Mouse (Mus musculus) liver, adult 2 months (tissue): ENCODE measurements around the gene Aldh3a1. TPM values are rescaled to one million over a fixed set of nuclear protein-coding genes. Genes with fewer than 3 reads are reported as not detected.

ENCODE experiments used
- DNase-seq: peaks from one replicate; pipeline ENCODE4 v3.0.0-alpha.2; 2011; ENCODE audit warnings: low read depth, low spot score; ENCODE audit errors: extremely low read depth
- H3K27ac ChIP-seq: fragments of 200-500 bp; replicated peaks from 2 replicates; pipeline ENCODE4 v1.5.1; 2012; ENCODE audit warnings: low read depth, mild to moderate bottlenecking, control low read depth, inconsistent platforms, low read length; ENCODE audit not compliant: insufficient read depth
- H3K27me3 ChIP-seq: fragments of 200-500 bp; 2 replicates; pipeline ENCODE4 v1.6.1; 2012; ENCODE audit warnings: mild to moderate bottlenecking, moderate library complexity, low read length, inconsistent platforms; ENCODE audit not compliant: control insufficient read depth, insufficient read depth
- H3K36me3 ChIP-seq: fragments of 200-500 bp; 2 replicates; pipeline ENCODE4 v1.6.1; 2012; ENCODE audit warnings: low read length, inconsistent platforms; ENCODE audit not compliant: control insufficient read depth, insufficient read depth
- H3K4me1 ChIP-seq: fragments of 200-500 bp; 2 replicates; pipeline ENCODE4 v1.6.1; 2011; ENCODE audit warnings: low read length; ENCODE audit not compliant: control insufficient read depth, insufficient read depth
- H3K4me3 ChIP-seq: fragments of 200-500 bp; 2 replicates; pipeline ENCODE4 v1.5.1; 2011; ENCODE audit warnings: low read depth, mild to moderate bottlenecking, control low read depth, low read length, moderate library complexity; ENCODE audit not compliant: insufficient read depth
- H3K79me2 ChIP-seq: fragments of 200-500 bp; 2 replicates; pipeline ENCODE4 v1.6.1; 2012; ENCODE audit warnings: inconsistent platforms, mild to moderate bottlenecking, low read length, moderate library complexity; ENCODE audit not compliant: control insufficient read depth, insufficient read depth
- H3K9ac ChIP-seq: fragments of 200-500 bp; 2 replicates; pipeline ENCODE4 v1.6.1; 2012; ENCODE audit warnings: low read depth, mild to moderate bottlenecking, control low read depth, inconsistent platforms, low read length
- CTCF ChIP-seq: fragments of 200-500 bp; IDR thresholded peaks from 2 replicates; pipeline ENCODE4 v1.5.1; 2011; ENCODE audit warnings: low read depth, low read length, control low read depth
- POLR2A ChIP-seq: fragments of 200-500 bp; IDR thresholded peaks from 2 replicates; pipeline ENCODE4 v1.6.1; 2011; ENCODE audit warnings: low read length, control low read depth; ENCODE audit not compliant: insufficient read depth; ENCODE audit errors: extremely low read depth
- WGBS: fragments of 180-500 bp; shearing (Covaris S2); methylation state at CpG from one replicate; pipeline ENCODE4 v1.1.7; 2018; 5-methylcytosine and 5-hydroxymethylcytosine counted together
- polyA plus RNA-seq: library from polyadenylated mRNA; depleted of rRNA; stranded (reverse); fragments of >200 nt; gene quantifications from 2 replicates; pipeline ENCODE4 v1.2.3, GENCODE M21; 2012
- total RNA-seq: library from RNA; depleted of rRNA; stranded (reverse); fragments of >200 nt; gene quantifications from 2 replicates; pipeline ENCODE4 v1.2.3, GENCODE M21; 2014

Aldh3a1 gene
- total and polyA plus RNA-seq, 2 experiments, result 0.05 TPM; not detected in 1

- Histone ChIP-seq H3K9ac (no peak overlapping the region), H3K36me3 (no peaks in the 10 kb centered on the region), H3K4me3 (no peak overlapping the region), H3K27ac (no peak overlapping the region), H3K27me3 (peaks cover 2% of the 10 kb centered on the region), H3K4me1 (peaks cover 2% of the 10 kb centered on the region; the same call in 1 of the 2 replicates), H3K79me2 (no peaks in the 10 kb centered on the region)
- no peak for DNase-seq
- 80% methylated on average over 6 of the region's 6 CpGs for WGBS
- TF ChIP-seq CTCF (no peak), POLR2A (no peak)
Measured at GRCm38 (mm10) chr11:61224234-61224744, 17.0 kb downstream of the Aldh3a1 start.

DNA sequence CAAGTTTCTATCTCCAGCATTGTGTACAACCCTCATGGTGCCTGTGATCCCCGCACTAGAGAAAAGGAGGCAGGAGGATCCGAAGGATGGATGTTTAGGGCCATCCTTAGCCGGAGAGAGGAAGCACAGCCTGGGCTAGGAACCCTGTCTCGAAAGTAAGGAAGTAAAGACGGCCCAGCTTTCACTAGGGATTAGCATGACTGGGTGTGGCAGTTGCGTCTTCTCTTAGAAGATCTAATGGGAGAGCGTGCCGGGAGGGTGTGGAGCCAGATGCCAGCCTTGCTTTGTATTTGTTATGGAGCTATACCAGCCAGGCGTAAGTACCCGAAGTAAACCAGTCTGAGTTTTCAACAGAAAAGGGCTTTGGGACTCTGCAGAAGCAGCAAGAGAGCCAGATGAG lies 17.6 kb downstream of the Aldh3a1 start:
- WGBS, result 92% methylated on average over 10 of the region's 10 CpGs
- Histone ChIP-seq H3K9ac (no peak overlapping the region), H3K36me3 (no peaks in the 10 kb centered on the region), H3K4me1 (peaks cover 2% of the 10 kb centered on the region; the same call in 1 of the 2 replicates), H3K27ac (no peak overlapping the region), H3K4me3 (no peak overlapping the region), H3K79me2 (no peaks in the 10 kb centered on the region), H3K27me3 (peaks cover 2% of the 10 kb centered on the region)
- TF ChIP-seq POLR2A, result no peak
- TF ChIP-seq CTCF, result no peak
- DNase-seq, result no peak

GRCm38 (mm10) chr11:61225511-61225910 lies 18.2 kb downstream of the Aldh3a1 start:
- no peaks in the 10 kb centered on the region for H3K36me3 ChIP-seq
- H3K4me1 ChIP-seq, result peaks cover 2% of the 10 kb centered on the region; the same call in 1 of the 2 replicates
- H3K27ac ChIP-seq, result no peak overlapping the region
- DNase-seq, result no peak
- H3K27me3 ChIP-seq, result peaks cover 2% of the 10 kb centered on the region
- H3K79me2 ChIP-seq, result no peaks in the 10 kb centered on the region
- no peak overlapping the region for H3K9ac ChIP-seq
- 79% methylated on average over 4 of the region's 4 CpGs for WGBS
- no peak for TF ChIP-seq CTCF
- no peak for TF ChIP-seq POLR2A
- no peak overlapping the region for H3K4me3 ChIP-seq

GRCm38 (mm10) chr11:61225941-61226412 lies 18.6 kb downstream of the Aldh3a1 start:
- Histone ChIP-seq H3K4me3 (no peak overlapping the region), H3K4me1 (peaks cover 2% of the 10 kb centered on the region; the same call in 1 of the 2 replicates), H3K36me3 (no peaks in the 10 kb centered on the region), H3K27ac (peak overlapping the region; percentile 51), H3K79me2 (no peaks in the 10 kb centered on the region), H3K9ac (no peak overlapping the region), H3K27me3 (peaks cover 2% of the 10 kb centered on the region)
- DNase-seq, result peak; percentile 15
- TF ChIP-seq CTCF (no peak), POLR2A (no peak)
- whole genome bisulfite sequencing, result 74% methylated on average over 6 of the region's 6 CpGs

DNA sequence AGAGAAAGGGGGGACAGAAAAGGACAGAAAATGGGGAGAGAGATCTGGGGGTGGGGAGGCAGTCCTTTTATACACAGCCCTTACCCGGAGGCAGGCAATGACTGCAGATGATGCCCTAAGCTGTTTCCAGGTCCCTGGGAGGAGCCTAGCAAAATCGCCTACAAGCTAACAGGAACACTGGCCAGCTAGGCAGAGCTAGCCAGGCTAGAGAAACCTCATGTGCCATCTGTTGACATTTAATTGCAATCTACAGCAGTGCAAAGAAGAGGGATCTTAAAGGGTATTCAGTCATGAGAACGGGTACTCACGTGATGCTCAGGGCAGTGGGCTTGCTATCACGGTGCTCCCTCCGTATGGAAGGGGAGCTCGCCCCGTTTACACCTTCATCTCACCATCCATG lies 20.5 kb downstream of the Aldh3a1 start:
- Histone ChIP-seq H3K27me3 (peaks cover 2% of the 10 kb centered on the region), H3K79me2 (no peaks in the 10 kb centered on the region), H3K27ac (no peak overlapping the region), H3K4me3 (no peak overlapping the region), H3K9ac (no peak overlapping the region), H3K4me1 (peaks cover 2% of the 10 kb centered on the region; the same call in 1 of the 2 replicates), H3K36me3 (no peaks in the 10 kb centered on the region)
- DNase-seq, result no peak
- TF ChIP-seq POLR2A (no peak), CTCF (no peak)
- 87% methylated on average over 8 of the region's 8 CpGs for WGBS

DNA sequence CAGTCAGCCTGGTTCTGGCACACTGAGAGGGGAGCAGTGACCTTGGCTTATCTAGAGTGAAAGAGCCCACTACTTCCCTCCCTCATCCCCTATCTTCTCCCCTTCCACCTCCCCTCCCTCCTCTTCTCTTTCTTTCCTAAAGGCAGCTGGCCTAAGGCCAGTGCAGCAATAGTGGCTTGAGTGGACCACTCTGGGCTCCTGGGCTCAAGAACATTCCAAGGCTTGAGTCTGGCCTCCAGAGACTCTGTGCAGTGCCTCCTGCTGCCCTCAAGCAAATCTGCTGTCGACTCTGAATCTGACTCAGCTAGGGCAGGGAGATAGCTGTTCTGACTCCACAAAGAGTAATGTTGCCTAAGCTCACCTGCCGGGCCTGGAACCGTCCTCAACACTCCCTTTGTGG lies 21.1 kb downstream of the Aldh3a1 start:
- Histone ChIP-seq H3K4me1 (peaks cover 2% of the 10 kb centered on the region; the same call in 1 of the 2 replicates), H3K9ac (no peak overlapping the region), H3K36me3 (no peaks in the 10 kb centered on the region), H3K79me2 (no peaks in the 10 kb centered on the region), H3K27ac (no peak overlapping the region), H3K4me3 (no peak overlapping the region), H3K27me3 (peaks cover 2% of the 10 kb centered on the region)
- WGBS, result 81% methylated on average over 3 of the region's 3 CpGs
- DNase-seq, result no peak
- no peak for TF ChIP-seq CTCF
